Mouse (Mus musculus): Measurements from ENCODE around the gene Gm21992. TPM values are rescaled to one million over a fixed set of nuclear protein-coding genes. Genes with fewer than 3 reads are reported as not detected.

The Gm21992 gene
- polyA plus RNA-seq, 1 experiment from 2014 or later = 17.1 TPM

DNA sequence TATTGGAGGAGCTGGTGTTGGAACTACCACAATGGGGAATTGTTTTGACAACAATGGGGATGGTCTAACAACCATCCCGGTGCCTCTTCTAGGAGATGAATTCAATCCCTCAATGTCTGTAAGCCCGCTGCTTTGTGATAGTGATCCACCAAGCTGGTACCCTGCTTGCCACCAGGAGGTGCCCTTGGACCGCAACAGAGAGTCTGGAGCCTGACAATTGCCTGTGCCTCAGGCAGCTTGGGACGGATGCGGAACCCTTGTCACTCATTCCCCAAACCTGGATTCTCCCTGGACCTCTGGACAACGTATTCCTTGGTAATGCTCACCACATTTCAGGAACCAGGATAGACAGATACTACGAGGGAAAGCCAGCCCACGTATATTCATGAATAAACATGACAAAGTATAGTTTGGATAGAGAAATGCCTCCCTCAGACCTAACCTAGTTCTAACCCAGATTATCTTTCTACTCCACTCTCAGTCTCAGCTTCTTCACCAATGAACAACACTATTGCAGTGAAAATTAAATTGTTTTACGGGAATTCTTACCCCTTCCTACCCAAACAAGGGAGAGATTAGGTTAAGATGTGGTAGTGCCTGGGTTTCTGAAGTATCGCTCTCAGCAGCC, 55.7 kb downstream of the Gm21992 start:
- H3K4me1 ChIP-seq (ENCODE audit: control insufficient read depth, insufficient read depth, low read length) = peaks cover 23% of the 10 kb centered on the region
- no peaks in the 10 kb centered on the region for H3K27me3 ChIP-seq (replicated peaks; ENCODE audit: control insufficient read depth, insufficient read depth, low read length)
- H3K9me3 ChIP-seq (ENCODE audit: control insufficient read depth, low read length) = no peaks in the 10 kb centered on the region
- H3K9ac ChIP-seq (ENCODE audit: low read depth, low read length) = peak overlapping the region; percentile 62
- H3K4me3 ChIP-seq (ENCODE audit: low read depth, low read length) = peak overlapping the region; percentile 58
- WGBS = 1% methylated on average over 10 of the region's 10 CpGs
- peaks cover 24% of the 10 kb centered on the region for H3K36me3 ChIP-seq (ENCODE audit: control insufficient read depth, insufficient read depth, low read length)
- H3K27ac ChIP-seq (replicated peaks; ENCODE audit: low read depth, low read length) = peak overlapping the region; percentile 90
- ATAC-seq (ENCODE audit: low read depth) = peak; percentile 79
- peak overlapping the region; percentile 75 for H3K4me2 ChIP-seq (ENCODE audit: low read depth, low read length)
- peak; percentile 94 for DNase-seq (ENCODE audit: low spot score)

DNA sequence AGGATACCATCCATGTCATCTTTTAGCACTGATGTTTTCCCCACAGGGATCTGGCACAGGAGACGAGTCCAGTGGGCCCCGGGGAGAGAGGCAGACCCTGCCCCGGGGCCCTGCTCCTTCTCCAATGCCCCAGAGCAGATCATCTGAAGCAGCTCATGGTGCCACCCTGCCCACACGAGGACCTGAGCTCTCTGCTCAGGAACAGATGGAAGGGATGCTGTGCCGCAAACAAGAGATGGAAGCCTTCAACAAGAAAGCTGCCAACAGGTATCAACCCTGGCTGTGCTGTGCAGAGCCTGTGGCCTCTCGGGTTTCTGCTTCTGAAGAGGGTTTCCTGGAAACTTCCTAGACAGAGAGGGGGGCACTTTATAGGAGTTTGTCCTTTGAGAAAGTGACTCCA, 61.4 kb downstream of the Gm21992 start:
- DNase-seq (ENCODE audit: low spot score) (no peak), ATAC-seq (ENCODE audit: low read depth) (no peak)
- no peaks in the 10 kb centered on the region for H3K4me1 ChIP-seq (ENCODE audit: control insufficient read depth, insufficient read depth, low read length)
- H3K27me3 ChIP-seq (replicated peaks; ENCODE audit: control insufficient read depth, insufficient read depth, low read length) = no peaks in the 10 kb centered on the region
- no peaks in the 10 kb centered on the region; the same call in 1 of the 2 replicates for H3K36me3 ChIP-seq (ENCODE audit: control insufficient read depth, insufficient read depth, low read length)
- H3K9me3 ChIP-seq (ENCODE audit: control insufficient read depth, low read length) = no peaks in the 10 kb centered on the region
- WGBS = 74% methylated on average over 6 of the region's 6 CpGs
- H3K4me2 ChIP-seq (ENCODE audit: low read depth, low read length) = no peak overlapping the region
- no peak overlapping the region for H3K9ac ChIP-seq (ENCODE audit: low read depth, low read length)
- no peak overlapping the region for H3K27ac ChIP-seq (replicated peaks; ENCODE audit: low read depth, low read length)
- H3K4me3 ChIP-seq (ENCODE audit: low read depth, low read length) = no peak overlapping the region

DNA sequence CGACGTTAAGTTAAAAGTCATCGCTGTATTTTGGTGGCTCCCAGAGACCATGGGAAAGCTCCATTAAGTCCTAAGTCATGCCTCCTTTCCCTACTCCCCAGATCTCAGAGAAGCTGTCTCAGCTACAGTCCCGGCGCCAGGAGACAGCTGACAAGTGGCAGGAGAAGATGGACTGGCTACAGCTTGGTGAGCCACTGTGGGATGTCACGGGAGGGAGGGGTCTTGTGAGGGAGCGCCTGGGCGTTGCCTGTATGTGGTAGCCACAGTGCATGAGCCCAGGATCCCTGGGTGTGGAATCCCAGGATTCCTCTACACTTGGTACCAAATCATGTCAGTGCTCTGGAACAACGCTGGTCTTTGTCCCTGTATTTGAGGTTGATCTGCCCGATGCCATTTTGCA, 62.9 kb downstream of the Gm21992 start:
- H3K36me3 ChIP-seq (ENCODE audit: control insufficient read depth, insufficient read depth, low read length) = no peaks in the 10 kb centered on the region; the same call in 1 of the 2 replicates
- H3K27me3 ChIP-seq (replicated peaks; ENCODE audit: control insufficient read depth, insufficient read depth, low read length) = no peaks in the 10 kb centered on the region
- H3K4me1 ChIP-seq (ENCODE audit: control insufficient read depth, insufficient read depth, low read length) = no peaks in the 10 kb centered on the region
- no peak for DNase-seq (ENCODE audit: low spot score)
- ATAC-seq (ENCODE audit: low read depth) = no peak
- no peak overlapping the region for H3K4me2 ChIP-seq (ENCODE audit: low read depth, low read length)
- H3K9ac ChIP-seq (ENCODE audit: low read depth, low read length) = no peak overlapping the region
- H3K27ac ChIP-seq (replicated peaks; ENCODE audit: low read depth, low read length) = no peak overlapping the region
- no peaks in the 10 kb centered on the region for H3K9me3 ChIP-seq (ENCODE audit: control insufficient read depth, low read length)
- 82% methylated on average over 10 of the region's 10 CpGs for WGBS
- no peak overlapping the region for H3K4me3 ChIP-seq (ENCODE audit: low read depth, low read length)

DNA sequence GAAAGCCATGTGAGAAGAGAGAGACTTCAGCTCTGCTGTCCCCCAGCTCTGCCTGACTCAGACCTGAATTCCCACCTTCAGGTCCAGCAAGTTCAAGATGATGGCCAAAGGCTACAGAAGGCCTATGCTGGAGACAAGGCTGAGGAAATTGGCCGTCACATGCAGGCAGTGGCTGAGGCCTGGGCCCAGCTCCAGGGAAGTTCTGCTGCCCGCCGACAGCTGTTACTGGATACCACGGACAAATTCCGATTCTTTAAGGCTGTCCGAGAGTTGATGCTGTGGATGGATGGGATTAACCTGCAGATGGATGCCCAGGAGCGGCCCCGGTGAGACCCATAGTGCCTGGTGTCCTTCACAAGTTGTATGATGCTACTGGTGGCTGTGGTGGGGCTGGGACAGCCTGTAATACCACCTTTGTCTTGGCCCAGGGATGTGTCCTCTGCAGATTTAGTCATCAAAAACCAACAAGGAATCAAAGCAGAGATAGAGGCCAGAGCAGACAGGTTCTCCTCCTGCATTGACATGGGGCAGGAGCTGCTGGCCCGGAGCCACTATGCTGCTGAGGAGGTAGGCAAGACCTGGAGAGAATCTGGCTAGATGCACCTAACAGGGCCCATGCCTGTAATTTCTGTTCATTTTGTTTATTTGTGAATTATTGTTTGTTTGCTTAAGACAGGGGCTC, 63.6 kb downstream of the Gm21992 start:
- WGBS = 81% methylated on average over 9 of the region's 9 CpGs
- Histone ChIP-seq H3K4me1 (ENCODE audit: control insufficient read depth, insufficient read depth, low read length) (no peaks in the 10 kb centered on the region), H3K4me2 (ENCODE audit: low read depth, low read length) (no peak overlapping the region), H3K27ac (replicated peaks; ENCODE audit: low read depth, low read length) (no peak overlapping the region), H3K27me3 (replicated peaks; ENCODE audit: control insufficient read depth, insufficient read depth, low read length) (no peaks in the 10 kb centered on the region), H3K36me3 (ENCODE audit: control insufficient read depth, insufficient read depth, low read length) (no peaks in the 10 kb centered on the region; the same call in 1 of the 2 replicates), H3K4me3 (ENCODE audit: low read depth, low read length) (no peak overlapping the region), H3K9me3 (ENCODE audit: control insufficient read depth, low read length) (no peaks in the 10 kb centered on the region), H3K9ac (ENCODE audit: low read depth, low read length) (no peak overlapping the region; the same call in 1 of the 2 replicates)
- ATAC-seq (ENCODE audit: low read depth) (no peak), DNase-seq (ENCODE audit: low spot score) (no peak)

GRCm38 (mm10) chr19:4746611-4747010, 64.8 kb downstream of the Gm21992 start:
- 85% methylated on average over 14 of the region's 14 CpGs for WGBS
- no peaks in the 10 kb centered on the region for H3K27me3 ChIP-seq (replicated peaks; ENCODE audit: control insufficient read depth, insufficient read depth, low read length)
- H3K27ac ChIP-seq (replicated peaks; ENCODE audit: low read depth, low read length) = no peak overlapping the region
- no peak overlapping the region for H3K4me3 ChIP-seq (ENCODE audit: low read depth, low read length)
- H3K9me3 ChIP-seq (ENCODE audit: control insufficient read depth, low read length) = no peaks in the 10 kb centered on the region
- DNase-seq (ENCODE audit: low spot score) (no peak), ATAC-seq (ENCODE audit: low read depth) (no peak)
- no peaks in the 10 kb centered on the region for H3K4me1 ChIP-seq (ENCODE audit: control insufficient read depth, insufficient read depth, low read length)
- no peak overlapping the region for H3K4me2 ChIP-seq (ENCODE audit: low read depth, low read length)
- H3K36me3 ChIP-seq (ENCODE audit: control insufficient read depth, insufficient read depth, low read length) = no peaks in the 10 kb centered on the region; the same call in 1 of the 2 replicates
- H3K9ac ChIP-seq (ENCODE audit: low read depth, low read length) = 0 out of 2 replicates have a peak overlapping the region, but pooled peaks have one; percentile 6

- no peak for DNase-seq (ENCODE audit: low spot score)
- no peak for ATAC-seq (ENCODE audit: low read depth)
Observed at GRCm38 (mm10) chr19:4745681-4746080, 65.7 kb downstream of the Gm21992 start.

DNA sequence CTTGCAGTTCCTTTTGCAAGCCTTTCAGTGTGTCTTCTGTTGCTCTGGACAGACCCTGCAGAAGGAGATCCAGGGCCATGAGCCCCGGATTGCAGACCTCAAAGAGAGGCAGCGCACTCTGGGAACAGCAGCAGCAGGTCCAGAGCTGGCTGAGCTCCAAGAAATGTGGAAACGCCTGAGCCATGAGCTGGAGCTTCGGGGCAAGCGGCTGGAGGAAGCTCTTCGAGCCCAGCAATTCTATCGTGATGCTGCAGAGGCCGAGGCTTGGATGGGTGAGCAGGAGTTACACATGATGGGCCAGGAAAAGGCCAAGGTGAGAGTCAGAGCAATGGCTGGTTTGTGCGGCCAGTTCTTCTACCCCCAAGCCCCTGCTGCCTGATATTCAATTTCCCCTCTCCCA, 66.4 kb downstream of the Gm21992 start:
- Histone ChIP-seq H3K36me3 (ENCODE audit: control insufficient read depth, insufficient read depth, low read length) (no peaks in the 10 kb centered on the region; the same call in 1 of the 2 replicates), H3K4me1 (ENCODE audit: control insufficient read depth, insufficient read depth, low read length) (no peaks in the 10 kb centered on the region), H3K27me3 (replicated peaks; ENCODE audit: control insufficient read depth, insufficient read depth, low read length) (no peaks in the 10 kb centered on the region), H3K9me3 (ENCODE audit: control insufficient read depth, low read length) (no peaks in the 10 kb centered on the region), H3K4me3 (ENCODE audit: low read depth, low read length) (no peak overlapping the region), H3K4me2 (ENCODE audit: low read depth, low read length) (no peak overlapping the region), H3K27ac (replicated peaks; ENCODE audit: low read depth, low read length) (no peak overlapping the region), H3K9ac (ENCODE audit: low read depth, low read length) (no peak overlapping the region)
- ATAC-seq (ENCODE audit: low read depth) = no peak
- peak; percentile 52 for DNase-seq (ENCODE audit: low spot score)
- 56% methylated on average over 9 of the region's 9 CpGs for WGBS

More at GRCm38 (mm10) chr19:4745681-4746080, 65.7 kb downstream of the Gm21992 start:
- no peaks in the 10 kb centered on the region; the same call in 1 of the 2 replicates for H3K36me3 ChIP-seq (ENCODE audit: control insufficient read depth, insufficient read depth, low read length)
- no peak overlapping the region for H3K4me2 ChIP-seq (ENCODE audit: low read depth, low read length)
- 92% methylated on average over 10 of the region's 10 CpGs for WGBS
- no peak overlapping the region for H3K4me3 ChIP-seq (ENCODE audit: low read depth, low read length)
- H3K27ac ChIP-seq (replicated peaks; ENCODE audit: low read depth, low read length) = no peak overlapping the region
- no peaks in the 10 kb centered on the region for H3K27me3 ChIP-seq (replicated peaks; ENCODE audit: control insufficient read depth, insufficient read depth, low read length)
- no peaks in the 10 kb centered on the region for H3K9me3 ChIP-seq (ENCODE audit: control insufficient read depth, low read length)
- H3K9ac ChIP-seq (ENCODE audit: low read depth, low read length) = no peak overlapping the region
- H3K4me1 ChIP-seq (ENCODE audit: control insufficient read depth, insufficient read depth, low read length) = no peaks in the 10 kb centered on the region

- DNase-seq (ENCODE audit: low spot score) (no peak), ATAC-seq (ENCODE audit: low read depth) (no peak)
- Histone ChIP-seq H3K9ac (ENCODE audit: low read depth, low read length) (no peak overlapping the region), H3K4me1 (ENCODE audit: control insufficient read depth, insufficient read depth, low read length) (no peaks in the 10 kb centered on the region), H3K4me2 (ENCODE audit: low read depth, low read length) (no peak overlapping the region), H3K9me3 (ENCODE audit: control insufficient read depth, low read length) (no peaks in the 10 kb centered on the region), H3K27me3 (replicated peaks; ENCODE audit: control insufficient read depth, insufficient read depth, low read length) (no peaks in the 10 kb centered on the region), H3K4me3 (ENCODE audit: low read depth, low read length) (no peak overlapping the region), H3K27ac (replicated peaks; ENCODE audit: low read depth, low read length) (no peak overlapping the region), H3K36me3 (ENCODE audit: control insufficient read depth, insufficient read depth, low read length) (0 out of 2 replicates have a peak, but pooled peaks cover 2% of the 10 kb centered on the region)
- 81% methylated on average over 14 of the region's 14 CpGs for WGBS
Observed at GRCm38 (mm10) chr19:4744026-4744425, 67.4 kb downstream of the Gm21992 start.

Measured in embryonic facial prominence, embryonic 14.5 days (tissue).